Mouse (Mus musculus) R1 (cell line): ENCODE measurements around the gene Pxt1.
"Not testable (repeated sequence)": the region's sequence is repeated elsewhere in the genome, so short reads cannot be mapped to it uniquely, and the experiment has no call there.

Experiments used
- DNase-seq: peaks from one replicate; pipeline ENCODE4 v3.0.0-alpha.2; 2018; ENCODE audit warnings: low read depth, low spot score

The Pxt1 gene

GRCm38 (mm10) chr17:28943740-28944139 lies at the start of gene Pxt1:
TSS of gene Pxt1 (minus strand) at chr17:28943840.
- DNase-seq, result no peak

- DNase-seq, result not testable (repeated sequence)
These were observed 49.4 kb upstream of the Pxt1 start for GRCm38 (mm10) chr17:28993004-28993403.

DNA sequence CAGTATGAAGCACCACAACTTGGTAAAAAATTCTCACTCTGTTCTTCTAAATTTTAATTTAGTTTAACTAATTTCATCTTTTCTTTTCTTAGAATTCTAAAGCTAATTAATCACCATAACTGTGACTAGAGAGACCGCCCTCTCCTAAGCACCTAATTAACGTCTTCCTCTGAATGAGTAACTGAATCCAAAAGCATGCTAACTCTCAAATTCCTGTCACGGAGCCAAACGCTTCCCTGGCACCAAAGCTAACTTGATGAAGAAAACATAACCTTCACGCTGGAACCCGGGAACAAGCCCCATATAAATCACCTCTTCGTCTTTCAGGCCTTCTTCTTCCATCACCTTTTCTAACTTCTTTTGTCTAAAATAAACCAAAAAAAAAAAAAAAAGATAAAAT lies 48.5 kb upstream of the Pxt1 start:
- no peak for DNase-seq

DNA sequence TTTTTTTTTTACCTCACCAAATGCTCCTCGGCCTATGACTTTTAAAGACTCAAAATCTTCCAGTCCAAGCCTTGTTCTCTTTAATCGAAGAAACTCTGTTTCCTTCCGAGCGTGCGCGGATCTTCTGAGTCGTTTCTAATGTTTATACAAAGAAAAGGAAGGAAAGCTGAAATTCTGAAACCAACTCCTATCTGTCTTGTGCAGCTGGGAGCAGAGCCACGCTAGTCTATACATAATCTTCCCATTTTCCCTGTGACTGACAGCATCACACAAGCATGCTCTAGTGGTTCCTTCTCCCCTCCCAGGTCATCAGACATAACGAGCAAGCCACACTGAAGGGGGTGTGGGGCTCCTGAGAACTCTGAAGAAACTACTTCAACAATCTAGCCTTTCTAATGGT lies 47.6 kb upstream of the Pxt1 start:
- DNase-seq, result no peak

DNA sequence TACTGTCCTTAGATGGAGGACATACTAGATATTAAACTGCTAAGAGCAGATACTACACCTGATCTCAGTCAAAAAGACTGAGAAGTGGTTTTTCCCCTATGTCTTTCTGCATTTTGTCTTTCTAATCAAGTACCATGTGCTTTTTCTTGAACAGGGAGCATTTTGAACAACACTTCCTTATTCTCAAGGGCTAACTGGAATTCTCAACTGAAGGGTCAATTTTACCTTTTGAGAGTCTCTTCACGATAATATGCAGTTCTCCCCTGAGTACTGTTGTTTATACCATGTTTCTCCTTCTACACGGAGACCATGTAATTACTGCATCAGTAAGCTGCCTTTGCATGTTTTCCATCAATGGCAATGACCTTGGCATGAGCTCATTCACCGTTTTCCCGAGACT lies 46.4 kb upstream of the Pxt1 start:
- no peak for DNase-seq

DNA sequence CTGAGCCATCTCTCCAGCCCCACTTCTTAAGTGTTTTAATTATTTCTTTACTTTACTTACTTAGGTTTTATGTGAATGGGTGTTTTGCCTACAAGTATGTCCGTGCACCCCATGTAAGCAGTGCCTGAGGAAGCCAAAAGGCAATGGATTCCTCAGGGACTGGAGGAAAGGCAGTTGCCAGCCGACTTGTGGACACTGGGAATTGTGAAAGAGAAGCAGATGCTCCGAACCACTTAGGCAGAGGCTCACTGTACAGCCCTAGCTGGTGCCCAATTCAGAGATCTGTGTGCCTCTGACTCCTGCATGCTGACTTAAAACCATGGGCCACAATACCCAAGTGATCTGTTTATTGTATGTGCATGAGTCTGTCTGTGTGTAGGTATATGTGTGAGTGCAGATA lies 45.4 kb upstream of the Pxt1 start:
- DNase-seq, result no peak

DNA sequence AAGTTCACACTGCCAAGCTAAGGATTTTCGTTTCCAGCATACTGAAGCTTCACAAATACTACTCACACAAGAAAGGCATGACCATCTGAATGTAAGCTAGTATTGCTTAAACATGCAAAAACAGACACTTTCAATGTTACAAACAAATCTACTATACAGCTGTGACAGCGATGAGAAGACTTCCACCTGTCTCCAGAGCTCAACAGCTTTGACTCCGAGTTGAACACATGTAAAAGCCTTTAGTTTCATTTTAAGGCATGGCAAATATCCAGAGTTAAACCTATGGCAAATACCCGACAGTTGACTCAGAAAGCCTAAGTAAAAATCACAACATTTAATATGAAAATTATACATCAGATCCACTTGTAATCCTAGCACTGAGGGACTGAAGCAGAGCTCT lies 44.7 kb upstream of the Pxt1 start:
- DNase-seq, result no peak

GRCm38 (mm10) chr17:28987713-28988112 lies 44.1 kb upstream of the Pxt1 start:
- DNase-seq, result peak; percentile 87

GRCm38 (mm10) chr17:28986833-28987232 lies 43.2 kb upstream of the Pxt1 start:
- DNase-seq, result peak; percentile 89

GRCm38 (mm10) chr17:28984724-28985420 lies 41.2 kb upstream of the Pxt1 start:
- peak; percentile 77 for DNase-seq

DNA sequence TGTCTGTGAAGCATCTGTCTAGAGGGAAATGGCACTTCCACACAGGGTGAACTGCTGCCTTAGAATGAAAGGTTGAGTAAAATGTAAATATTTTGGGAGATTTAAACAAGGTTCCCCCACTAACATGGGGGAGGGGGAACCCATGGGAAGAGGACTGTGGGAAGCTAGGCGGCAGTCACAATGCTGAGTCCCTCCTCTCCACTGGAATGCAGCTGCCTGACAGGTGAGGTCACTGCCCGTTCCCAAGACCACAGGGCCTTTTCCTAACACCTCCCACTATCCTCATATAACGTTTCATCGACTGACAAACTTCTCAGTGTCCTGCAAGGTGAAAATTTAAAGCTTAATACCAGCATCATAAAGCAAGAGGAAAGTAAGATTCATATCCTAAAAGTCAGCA lies 39.0 kb upstream of the Pxt1 start:
- DNase-seq, result peak; percentile 45

DNA sequence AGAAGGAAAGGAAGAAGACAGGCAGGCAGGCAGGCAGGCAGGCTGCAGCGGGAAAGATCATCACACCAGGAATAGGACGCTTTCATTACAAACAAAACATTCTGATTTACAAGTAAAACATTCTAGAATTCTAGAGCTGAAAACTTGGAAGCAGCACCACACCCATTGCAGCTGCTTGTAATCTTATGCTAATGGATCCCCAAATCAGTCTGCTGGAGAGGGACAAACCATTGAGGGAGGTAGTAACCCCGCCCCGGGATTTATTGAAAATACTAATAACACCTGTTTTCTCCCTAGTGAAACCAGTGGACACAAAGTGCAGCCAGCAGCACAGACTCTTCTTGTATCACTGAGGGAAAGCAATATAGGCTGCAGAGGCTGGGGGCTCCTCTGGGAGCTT lies 37.4 kb upstream of the Pxt1 start:
- peak; percentile 81 for DNase-seq

GRCm38 (mm10) chr17:28979091-28979490 lies 35.5 kb upstream of the Pxt1 start:
- DNase-seq, result no peak

DNA sequence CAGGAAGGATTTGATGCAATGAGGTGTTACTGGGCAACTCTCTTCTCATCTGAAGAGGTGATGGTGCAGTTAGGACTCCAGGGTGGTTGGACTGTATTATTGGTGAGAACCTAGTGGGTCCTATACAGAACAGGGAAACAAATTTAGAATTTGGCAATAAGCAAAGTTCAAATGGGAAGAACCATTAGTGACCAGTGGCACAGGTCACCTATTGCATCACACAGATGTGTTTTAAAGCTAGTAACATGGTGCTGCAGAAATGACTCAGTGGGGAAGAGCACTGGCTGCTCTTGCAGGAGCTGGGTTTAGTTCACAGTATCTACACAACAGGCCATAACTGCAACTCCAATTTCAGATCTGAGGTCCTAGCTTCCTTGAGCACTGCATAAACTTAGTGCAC lies 26.5 kb upstream of the Pxt1 start:
- no peak for DNase-seq

DNA sequence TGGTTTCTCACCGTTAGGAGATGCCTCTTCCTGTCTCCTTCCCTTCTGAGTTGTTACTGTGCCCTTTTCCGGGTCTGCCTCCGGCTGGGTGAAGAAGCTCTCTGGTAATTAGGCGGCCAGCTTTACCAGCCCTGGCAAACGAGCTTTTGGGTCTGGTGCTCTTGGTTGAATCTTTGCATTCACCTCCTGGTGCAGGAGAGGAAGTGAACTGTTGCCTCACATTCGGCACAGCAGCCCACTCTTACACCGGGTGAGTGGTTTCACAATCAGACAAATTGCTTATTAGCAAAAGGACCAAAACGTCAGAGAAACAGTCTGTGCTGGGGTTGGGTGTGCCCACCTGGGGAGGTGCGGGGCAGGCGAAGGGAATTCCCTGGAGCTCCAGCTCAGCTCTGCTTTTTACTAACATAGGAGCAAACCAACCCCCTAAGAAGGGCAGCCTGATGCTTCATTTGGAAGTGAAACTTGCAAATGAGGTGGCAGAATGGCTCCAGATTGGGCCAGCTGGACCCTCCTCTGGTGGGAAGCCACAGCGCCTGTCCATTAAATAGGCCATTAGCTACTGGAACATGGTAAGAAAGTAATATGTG lies 23.5 kb upstream of the Pxt1 start:
- DNase-seq, result no peak

DNA sequence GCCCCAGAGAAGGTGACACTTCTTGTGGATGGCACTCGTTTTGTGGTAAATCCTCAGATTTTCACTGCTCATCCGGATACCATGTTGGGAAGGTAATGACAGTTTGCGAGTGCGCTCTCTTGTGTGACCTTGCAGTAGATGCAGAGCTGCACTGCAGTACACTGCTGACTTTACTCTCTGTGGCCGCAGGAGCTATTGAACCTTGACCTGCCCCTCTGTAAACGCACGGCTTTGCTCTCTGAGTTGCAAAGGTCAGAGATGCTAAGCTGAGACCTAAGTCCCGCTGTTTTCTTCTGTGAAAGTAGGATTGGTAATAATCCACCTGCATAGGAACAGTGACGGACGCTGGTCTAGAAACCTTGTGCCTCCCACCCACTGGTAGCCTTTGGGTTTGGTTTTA lies 18.0 kb upstream of the Pxt1 start:
- no peak for DNase-seq

GRCm38 (mm10) chr17:28960597-28960996 lies 17.0 kb upstream of the Pxt1 start:
- DNase-seq, result no peak

DNA sequence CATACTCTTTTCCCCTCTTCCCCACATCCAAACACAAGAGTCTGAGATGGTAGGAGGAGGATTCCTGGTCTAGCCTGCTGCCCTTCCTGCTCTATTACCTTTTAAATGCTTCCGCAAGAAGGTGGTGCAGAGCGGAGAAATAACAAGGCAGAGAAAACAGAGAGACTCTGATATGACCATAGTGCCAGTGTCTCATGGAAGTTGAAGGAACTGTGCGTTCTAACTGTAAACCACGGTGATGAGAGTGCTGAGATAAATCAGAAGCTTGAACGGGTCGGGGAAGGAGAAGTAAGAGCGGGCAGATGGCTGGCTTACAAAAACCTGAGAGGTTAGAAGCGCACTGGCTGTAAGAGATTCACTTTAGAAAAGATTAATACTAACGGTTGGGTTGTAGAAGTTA lies 10.8 kb upstream of the Pxt1 start:
- DNase-seq, result no peak

DNA sequence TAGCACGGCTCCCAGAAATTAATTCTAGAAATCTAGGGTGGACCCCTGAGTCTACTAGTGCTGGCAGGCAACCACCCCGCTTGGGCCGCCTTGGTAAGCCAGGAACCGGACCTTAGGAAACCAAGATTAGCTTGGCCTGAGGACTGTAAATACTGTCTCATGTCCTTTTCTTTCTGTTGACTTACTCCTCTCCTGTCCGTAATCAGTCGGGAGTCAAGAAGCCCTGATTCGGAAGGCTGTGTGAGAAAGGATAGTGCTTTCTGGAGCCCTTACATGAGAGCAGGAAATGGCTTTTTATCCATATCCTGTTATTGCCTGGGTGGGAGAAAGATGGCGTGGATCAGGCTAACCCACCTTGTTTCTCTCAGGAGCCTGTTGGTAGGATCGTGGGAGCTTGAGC lies 9.6 kb upstream of the Pxt1 start:
- no peak for DNase-seq

DNA sequence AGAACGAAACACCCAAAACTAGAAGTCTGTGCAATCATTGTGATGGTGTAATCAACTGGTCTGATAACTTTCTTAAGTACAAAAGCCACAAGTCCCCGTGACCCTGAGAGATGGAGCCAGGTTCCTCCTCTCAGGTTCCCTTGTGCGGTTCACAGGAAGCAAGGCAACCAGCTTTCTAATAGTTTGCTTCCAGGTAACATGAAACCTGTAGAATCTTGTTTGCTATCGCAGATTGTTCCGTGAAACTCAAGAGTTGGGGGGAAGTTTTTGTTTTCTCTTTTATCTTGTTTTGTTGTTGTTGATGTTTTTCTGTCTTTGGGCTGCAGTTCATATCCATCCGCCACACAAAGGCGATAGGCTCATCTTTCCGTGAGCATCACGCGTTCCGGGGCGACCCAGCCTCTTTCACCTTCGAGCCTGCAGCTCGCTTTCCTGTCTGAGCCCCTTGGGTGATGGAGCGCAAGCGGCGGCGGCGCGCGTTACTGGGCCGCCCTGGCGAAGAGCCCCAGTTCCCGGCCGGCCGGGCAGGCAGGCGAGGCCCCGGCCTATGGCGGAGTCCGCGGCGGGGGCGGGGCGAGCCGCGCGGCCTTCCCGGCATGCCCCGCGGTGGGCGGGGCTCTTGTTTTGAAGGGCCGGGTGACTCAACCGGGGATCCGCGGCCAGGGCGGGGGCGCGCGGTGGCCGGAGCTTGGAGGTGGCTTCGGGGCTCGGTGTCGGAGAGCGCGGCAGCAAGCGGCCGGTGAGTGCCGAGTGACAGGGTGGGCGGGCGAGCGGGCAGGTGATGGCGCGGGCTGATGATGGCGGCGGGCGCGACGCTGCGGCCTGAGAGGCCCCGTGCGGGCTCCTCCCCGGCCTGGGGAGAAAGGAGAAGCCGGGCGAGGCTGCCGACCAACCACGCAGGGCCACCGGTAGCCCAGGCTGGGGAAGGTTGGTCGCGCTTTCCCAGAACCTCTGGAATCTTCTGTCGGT lies 8.5 kb upstream of the Pxt1 start, which contains the start of gene Kctd20:
TSS of gene Kctd20 (plus strand) at position 120 of the 969 bp plus-strand sequence.
- DNase-seq, result peak; percentile 87

GRCm38 (mm10) chr17:28950751-28951150 lies 7.1 kb upstream of the Pxt1 start:
- no peak for DNase-seq

DNA sequence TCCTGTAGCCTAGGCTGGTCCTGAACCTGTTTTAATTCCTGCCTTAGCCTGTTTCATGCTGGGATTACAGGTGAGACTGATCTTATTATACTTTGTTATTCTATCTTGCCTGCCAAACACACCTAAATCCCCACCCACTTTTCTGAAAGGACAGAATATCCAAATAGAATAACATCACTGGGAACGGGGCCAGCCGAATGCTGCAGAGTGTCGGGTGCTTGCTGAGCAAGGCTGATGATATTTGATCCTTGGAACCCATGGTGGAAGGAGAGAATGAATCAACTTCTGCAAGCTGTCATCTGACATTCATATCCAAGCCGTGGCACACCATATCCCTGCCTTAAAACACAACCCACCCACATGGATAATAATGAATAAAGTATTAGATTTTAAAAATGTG lies 5.0 kb upstream of the Pxt1 start:
- DNase-seq, result no peak
